Mouse (Mus musculus): ENCODE measurements around the gene Fpgs.

Gene Fpgs

DNA sequence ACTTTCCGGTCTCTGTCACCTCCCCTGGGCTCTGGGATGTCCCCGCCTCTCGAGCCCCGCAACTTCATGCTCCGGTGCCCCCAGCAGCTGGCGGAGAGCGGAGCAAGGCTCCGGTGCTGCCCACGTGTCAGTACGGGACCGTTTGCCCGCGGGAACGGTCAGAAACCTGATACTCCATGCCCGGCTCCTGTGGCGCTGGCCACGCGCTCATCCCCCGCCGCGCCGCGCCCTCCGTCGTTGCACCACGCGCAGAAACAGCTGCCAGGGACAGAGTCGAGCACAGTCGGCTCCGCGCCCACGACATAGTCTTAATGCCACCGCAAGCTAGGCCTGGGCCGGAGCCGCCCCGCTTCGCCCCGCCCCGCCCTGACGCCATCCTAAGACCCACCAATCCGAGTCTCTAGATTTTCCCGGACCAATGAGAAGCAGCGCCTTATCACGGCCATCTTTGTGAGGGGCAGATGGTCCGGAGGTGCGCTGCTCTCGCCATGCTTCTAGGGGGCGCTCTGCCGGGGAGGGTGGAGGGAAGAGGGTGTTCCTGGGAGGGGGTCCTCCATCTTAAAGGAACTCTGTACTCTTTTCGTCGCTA is 10.0 kb downstream of the Fpgs start:
- peak; percentile 97 for DNase-seq

DNA sequence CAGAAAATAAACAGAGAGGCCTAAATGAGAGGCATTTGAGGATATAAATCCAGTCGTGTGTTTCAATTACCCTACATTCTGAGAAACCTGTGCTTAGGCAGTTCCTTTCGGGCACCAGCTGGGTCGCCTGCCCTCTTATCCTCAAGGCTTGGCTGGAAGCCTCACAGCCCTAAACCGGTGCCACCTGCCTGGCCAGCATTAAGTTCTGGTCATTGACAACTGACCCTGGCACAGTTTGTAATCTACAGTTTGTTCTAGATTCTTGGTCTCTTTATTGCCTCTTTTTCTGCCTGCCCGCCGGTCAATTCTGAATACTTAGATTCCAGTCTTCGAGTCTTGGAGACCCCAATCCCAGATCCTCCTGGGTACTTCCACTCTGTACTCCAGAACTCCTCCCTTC is 10.7 kb downstream of the Fpgs start:
- peak; percentile 59 for DNase-seq

DNA sequence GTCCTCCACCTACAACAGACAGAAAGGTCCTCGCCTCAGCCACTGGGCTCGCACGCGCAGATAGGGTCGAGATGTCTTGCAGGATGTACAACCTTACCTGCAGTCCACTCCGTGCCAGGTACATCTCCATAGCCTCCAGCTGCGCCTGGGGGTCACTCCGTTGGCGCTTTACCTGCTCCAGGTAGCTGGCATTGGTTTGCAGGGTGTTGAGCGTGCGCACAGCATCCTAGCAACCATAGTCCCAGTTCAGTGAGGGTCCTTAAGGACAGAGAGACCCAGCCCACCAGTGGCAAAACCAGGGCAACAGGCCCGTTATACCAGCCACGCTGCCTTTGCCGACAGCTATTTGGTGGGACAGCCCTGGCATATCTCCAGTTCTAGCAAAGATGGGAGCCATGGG is 11.4 kb downstream of the Fpgs start:
- no peak for DNase-seq

DNA sequence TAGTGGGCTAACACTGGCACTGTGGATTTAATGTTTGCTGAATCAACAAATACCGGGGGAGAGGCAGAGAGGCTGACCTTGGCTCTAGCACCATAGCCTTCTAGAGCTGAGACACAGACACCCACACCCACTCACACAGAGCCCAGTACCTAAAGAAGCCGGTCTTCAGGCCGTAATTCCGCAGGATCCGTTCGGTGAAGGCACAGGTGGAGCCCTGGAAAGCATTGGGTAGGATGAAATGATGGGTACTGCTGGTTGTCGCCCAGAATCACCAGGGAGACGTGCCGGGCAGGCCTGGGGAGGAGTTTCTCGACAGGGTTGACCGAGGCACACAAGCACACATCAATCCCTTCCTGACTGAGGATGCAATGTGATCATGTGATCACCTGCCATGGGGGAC is 12.9 kb downstream of the Fpgs start:
- no peak for DNase-seq

DNA sequence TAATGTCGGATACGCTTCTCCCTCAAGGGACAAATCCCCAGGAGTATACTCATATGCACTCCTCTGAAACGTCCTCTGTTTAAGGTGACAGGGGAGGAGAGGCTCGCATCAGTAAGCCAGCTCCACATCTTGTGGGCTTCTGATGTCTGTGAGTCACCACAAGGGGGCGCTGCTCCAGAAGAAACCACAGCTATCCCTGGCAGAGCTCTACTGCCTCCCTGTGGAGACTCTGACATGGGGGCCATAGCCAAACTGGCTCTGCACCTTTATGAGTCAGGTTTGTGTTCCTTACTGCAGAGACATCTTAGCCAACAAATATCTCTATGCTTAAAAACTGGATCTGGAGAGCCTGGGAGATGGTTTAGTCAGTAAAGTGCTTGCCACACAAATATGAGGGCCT is 14.5 kb downstream of the Fpgs start:
- peak; percentile 95 for DNase-seq

DNA sequence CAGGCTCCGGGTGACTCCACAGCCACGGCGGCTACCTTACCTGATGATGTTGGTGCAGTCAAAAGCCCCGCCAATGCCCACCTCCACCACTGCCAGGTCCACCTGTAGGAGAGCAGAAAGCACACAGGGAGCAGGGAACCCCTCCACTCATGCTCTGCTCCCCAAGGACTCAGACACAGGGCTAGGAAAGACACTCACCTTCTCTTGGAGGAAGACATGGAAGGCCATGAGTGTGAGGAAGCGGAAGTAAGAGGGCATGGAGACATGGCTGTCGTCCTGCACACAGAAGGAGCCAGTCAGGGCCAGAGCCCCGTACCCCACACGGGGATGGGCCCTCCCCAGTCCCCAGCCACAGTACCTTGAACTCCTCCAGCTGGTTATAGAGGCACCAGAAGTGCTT is 16.4 kb downstream of the Fpgs start:
- no peak for DNase-seq

DNA sequence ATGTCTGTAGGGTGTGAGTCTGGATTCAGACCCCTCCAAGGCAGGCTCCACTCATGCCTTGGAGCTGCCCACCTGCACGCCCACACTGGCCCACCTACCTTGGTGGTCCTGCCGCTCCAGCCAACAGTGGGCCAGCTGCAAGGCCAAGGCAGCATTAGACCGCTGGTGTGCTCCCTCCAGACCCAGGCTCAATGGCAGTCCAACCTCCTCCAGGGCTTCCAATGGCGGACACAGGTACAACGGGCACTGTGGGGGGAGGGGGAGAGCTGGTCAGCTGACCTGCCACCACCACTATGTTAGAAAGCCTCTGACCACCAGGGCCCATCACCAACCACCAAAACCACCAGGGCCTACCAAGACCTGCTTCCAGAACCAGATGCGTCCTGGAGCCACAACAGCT is 17.3 kb downstream of the Fpgs start:
- no peak for DNase-seq

DNA sequence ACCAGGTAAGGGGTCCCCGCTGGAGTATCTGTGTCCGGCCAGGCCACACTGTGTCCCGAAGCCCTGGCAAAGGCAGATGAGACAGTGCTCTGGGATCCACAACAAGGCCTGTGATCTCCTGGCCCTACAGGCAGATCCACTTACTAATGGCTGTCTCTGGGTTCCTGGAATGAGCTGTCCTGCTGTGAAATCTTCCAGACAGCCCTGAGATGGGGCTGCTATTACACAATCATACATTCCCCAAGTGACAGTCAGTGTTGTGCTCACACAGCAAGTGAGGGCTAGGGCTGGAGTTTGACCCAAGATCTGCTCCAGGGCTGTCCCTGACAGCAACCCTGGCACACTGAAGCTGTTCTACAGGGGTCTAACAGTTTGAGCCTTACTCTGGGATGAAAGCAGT is 18.1 kb downstream of the Fpgs start:
- no peak for DNase-seq

DNA sequence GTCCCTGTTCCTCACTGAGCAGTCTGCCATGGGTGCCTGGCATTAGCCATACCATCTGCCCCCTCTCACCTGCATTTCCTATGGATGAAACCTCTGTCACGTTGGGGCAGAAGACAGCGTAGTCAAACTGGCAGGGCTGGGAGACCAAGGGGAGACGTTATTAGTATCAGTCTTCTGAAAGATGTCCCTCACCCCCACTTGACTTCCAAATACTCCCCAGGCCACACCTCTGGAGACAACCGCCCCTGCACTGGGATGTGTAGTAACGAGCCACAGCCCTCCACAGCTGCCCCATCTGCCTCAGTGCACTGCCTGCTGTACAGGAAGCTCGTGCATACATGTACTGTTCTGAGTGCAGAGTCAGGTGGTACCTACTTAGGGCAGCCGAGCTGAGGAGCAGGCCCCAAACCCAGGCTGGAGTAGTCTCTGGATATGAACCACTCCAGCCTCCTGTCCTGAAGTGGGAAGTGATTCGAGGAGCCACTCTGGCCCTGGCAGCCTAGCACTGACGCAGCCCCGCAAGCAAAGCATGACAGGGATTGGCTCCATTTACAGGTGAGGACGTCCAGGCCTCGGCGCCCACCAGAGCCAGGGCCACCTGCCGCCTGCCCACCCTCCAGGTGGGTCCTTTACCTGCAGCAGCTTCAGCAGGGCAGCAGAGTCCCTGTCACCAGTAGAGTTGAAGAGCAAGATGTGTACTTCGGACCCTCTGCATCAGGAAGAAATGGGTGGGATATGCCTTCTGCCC is 19.1 kb downstream of the Fpgs start:
- no peak for DNase-seq

DNA sequence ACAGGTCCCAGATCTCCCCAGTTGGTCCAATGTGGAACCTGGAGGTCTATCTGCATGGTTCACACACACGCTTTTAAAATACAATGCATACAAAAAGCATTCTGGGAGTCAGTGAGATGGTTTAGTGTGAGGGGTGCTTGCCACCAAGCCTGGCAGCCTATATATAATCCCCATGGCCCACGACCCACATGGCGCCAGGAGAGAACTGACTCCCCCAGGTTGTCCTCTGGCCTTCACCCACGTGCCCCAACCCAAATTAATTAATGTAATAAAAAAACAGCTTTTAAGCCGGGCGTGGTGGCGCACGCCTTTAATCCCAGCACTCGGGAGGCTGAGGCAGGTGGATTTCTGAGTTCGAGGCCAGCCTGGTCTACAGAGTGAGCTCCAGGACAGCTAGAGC is 20.2 kb downstream of the Fpgs start:
- DNase-seq: no peak

DNA sequence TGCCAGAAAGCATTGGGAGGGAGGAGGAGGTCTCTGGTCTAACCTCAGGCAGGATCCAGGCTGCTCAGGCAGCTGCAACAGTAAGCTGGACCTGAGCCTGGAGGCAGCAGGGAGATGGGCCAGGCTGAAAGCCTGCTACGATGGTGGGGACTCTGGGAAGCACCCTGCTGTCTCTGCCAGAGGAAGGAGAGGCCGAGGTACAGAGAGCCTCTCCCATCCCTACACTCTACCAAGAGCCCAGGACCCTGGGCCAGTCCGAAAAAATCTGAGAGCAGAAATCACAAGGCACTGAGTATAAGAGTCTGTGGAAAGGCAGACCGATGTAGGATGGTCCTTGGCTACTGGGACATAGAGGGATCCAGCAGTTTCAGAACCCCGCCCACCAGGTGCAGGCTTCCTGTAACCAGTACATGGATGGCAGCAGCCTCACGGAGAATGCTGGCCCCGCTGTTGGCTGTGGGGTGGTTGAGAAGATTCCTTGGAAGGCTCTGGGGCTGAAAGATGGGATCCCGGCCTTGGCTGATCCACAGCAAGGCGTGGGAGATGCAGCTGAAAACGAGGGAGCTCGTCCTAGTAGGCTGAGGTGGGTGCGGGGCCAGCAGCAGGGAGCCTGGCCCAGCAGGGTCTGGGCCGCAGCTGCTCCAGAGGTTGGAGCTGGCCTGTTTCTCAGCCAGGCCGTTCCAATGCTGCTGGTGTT is 21.1 kb downstream of the Fpgs start:
- no peak for DNase-seq

DNA sequence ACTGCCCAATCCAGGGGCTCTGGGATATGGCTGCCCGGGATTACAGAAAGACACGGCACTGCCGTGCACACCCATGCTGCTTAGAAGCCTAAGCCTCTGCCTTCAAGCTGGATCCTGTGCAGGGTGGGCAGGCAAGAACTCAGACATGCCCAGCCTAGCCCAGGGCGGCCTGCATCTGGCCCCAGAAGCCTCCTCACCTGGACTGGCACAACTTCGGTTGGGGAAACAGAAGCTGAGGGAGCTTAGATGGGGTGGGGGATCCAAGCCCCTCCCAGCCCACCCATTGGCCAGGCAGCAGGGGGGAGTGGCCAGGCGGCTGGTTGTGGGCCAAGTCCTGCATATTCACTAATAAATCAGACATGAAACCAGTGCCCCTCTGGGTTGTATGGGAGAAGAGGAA is 22.2 kb downstream of the Fpgs start:
- DNase-seq: peak; percentile 46

DNA sequence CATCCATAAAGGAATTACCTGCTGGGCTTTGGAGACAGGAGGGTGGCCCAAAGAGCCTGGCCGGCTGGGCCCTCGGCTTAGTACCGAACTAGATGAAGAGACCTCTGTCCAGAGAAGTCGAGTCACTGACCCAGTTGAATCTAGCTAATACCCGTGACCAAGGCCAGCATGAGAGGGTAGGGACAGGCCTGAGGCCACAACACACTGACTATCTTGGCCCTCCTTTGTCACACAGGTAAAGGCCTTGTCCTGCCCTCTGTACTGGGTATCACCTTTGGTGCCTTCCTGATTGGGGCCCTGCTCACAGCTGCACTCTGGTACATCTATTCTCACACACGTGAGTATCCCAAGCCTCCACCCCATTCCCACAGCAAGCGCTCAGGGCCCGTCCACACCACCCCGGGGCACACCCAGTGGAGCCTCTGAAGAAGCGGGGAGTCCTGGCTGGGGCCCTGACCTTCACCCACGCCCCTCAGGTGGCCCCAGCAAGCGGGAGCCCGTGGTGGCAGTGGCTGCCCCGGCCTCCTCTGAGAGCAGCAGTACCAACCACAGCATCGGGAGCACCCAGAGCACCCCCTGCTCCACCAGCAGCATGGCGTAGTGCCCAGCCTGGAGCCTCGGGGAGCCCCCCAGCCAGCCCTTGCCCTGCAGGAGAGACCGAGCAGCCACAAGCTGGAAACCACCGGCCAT is 22.8 kb downstream of the Fpgs start:
- no peak for DNase-seq

DNA sequence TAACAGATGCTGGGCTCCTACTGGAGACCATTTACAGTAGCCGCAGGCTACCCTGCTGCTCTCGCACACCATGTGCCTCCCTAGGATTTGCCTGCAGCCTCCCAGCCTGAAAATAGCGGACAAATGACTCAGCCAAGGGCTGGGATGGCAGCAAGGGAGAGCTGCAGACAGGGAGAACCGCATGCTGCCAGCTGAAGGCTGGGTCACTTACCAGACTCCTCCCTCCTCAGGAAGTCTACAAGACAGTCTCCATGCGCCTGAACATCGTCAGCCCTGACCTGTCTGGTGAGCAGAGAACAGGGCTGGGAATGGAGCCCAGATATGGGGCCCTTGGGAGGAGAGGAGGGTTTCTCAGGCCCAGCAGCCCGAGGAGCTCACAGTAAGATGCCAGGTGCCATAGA is 23.9 kb downstream of the Fpgs start:
- DNase-seq: peak; percentile 60

DNA sequence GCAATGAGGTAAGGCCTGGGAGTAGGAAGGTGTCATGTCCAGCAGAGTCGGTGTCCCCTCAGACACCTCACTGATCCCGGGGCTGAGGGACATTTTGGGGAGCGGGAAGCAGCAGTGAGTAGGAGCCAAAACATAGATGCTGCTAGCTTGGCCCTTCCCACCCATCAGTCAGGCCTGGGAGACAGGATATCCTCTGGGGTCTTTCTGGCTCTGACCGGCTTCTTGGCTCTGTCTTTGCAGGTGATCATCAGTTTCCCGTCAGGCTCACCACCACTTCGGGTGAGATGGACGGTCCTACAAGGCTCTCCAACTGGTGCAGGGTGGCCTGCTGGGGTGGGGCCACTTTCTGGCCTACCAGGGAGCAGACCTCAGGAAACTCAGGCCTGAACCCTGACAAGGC is 26.3 kb downstream of the Fpgs start:
- DNase-seq: no peak

DNA sequence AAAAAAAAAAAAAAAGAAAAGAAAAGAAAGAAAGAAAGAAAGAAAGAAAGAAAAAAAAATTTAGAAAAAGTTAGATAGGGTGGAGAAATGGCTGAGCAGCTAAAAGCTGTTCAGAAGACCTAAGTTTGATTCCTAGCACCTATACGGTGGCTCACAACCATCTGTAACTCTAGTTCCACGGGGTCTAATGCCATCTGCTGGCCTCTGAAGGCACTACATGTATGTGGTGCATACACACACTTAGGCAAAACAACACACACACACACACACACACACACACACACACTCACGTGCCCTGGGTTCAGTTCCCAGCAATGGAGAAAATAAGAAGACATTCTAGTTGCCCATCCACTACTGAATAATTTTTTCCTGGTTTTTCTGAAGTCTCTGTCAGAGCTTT is 27.1 kb downstream of the Fpgs start:
- DNase-seq: no peak

DNA sequence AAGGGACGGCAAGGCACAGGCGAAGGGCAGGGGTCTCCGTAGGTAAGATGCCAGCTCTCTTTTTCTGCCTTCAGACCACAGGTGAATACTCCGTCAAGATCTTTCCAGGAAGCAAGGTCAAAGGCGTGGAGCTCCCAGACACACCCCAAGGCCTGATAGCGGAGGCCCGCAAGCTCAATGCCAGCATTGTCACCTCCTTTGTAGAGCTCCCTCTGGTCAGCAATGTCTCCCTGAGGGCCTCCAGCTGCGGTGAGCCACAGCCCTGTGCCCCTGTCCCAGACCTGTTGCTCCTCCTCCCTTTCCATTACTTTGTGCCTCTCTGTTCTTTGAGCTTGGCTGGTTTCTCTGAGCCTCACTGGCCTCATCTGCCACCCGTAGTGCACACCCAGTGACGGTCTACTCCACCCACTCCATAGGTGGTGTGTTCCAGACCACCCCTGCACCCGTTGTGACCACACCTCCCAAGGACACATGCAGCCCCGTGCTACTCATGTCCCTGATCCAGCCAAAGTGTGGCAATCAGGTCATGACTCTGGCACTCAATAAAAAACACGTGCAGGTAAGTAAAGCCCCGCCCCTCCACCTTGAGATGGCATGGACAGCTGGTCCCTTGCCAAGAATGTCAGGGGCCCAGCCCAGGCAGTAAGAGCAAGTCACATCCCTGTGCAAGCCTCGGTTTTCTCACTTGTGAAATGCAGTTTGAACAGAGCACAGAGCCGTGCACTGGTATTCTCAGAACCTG is 30.6 kb downstream of the Fpgs start:
- peak; percentile 59 for DNase-seq

DNA sequence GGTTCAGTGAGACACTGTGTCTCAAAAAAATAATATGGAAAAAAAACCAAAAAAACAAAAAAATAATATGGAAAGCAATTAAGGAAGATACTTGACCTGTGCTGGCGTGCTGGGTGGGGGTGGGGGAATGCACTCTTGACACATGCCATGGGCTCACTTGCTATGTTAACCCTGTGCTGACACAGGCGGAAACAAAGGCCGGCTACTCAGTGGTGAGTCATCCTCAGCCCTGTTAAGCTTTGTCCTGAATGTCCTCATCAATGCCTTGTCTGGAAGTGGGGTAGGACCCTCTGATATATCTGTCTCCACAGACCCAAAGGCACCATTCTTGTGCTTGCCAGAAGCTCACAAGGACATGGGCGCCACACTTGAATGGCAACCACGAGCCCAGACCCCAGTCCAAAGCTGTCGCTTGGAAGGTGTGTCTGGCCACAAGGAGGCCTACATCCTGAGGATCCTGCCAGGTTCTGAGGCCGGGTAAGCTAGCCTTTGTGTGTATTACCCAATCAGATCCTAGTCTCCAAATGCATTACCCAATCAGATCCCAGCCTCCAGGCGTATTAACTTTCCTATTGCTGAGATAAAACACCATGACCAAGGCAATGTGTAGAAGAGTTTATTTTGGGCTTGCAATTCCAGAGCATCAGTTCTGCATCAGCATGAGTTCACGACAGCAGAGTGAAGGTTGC is 31.9 kb downstream of the Fpgs start:
- DNase-seq: no peak

DNA sequence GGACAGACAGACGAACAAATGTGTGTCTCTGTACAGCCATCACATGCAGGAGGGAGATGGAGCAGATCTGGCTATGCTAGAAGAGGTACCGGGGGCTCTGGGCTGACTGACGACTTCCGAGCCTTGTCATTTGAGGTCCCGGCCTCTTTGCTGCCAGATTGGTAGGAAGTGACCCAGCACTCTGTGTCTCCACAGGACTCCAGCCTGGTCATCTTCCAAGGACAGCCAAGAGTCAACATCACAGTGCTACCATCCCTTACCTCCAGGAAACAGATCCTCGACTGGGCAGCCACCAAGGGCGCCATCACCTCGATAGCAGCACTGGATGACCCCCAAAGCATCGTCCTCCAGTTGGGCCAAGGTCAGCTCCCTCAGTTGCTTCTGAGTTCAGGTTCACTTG is 32.8 kb downstream of the Fpgs start:
- no peak for DNase-seq

DNA sequence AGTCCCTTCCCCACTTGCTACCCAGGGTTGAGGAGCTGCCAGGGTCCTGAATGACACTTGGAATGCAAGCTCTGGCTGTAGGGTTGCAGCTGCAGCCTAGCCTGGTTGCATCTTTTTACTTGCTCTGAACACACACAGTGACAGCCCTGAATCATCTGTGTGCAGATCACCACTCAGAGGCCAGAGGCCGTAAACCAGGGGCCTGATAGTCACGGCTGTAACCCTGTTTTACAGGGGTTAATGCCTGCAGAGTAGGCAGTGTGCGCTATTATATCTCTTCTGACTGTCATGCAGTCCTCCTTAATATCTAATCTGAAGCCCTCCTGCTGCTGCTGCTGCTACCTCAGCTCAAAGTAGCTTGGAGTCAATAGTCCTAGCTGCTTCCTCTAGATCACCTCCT is 34.1 kb downstream of the Fpgs start:
- DNase-seq: no peak

DNA sequence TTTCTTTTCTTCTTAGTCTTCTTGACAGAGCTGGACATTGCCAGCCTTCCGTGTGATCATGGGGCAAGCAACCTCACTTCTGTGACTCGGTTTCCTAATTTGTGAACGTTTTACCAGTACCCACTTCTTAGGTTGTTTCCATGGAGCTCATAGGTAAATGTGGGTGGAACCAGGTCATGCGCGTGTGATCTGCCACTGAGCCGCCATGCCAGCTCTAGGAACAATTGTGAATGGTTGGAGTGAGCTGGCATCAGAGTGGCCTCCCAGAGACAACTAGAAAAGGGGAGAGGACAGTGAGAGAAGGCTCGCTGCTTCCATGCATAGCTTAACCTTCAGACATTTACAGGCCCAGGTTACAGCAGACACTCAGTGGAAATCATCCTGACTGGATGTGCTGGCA is 35.8 kb downstream of the Fpgs start:
- no peak for DNase-seq

DNA sequence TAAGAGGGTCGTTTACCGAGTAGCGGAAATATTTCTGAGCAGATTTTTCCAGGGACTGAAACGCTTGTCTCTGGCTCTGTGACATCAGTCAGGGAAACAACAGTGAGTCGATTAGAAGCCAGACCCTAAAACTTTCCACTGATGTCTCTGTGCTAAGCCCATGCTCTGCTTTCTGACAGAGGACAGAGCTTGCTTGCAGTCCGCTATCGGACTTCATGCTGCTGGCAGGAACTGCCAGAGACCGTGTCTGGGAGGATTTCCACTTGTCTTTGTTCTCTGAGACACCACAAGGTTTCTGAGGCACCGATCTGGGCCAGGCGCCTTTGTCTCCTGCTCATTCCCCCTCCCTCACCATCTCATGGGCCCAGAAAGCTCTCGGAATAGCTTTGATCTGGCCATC is 36.2 kb downstream of the Fpgs start:
- peak; percentile 52 for DNase-seq

DNA sequence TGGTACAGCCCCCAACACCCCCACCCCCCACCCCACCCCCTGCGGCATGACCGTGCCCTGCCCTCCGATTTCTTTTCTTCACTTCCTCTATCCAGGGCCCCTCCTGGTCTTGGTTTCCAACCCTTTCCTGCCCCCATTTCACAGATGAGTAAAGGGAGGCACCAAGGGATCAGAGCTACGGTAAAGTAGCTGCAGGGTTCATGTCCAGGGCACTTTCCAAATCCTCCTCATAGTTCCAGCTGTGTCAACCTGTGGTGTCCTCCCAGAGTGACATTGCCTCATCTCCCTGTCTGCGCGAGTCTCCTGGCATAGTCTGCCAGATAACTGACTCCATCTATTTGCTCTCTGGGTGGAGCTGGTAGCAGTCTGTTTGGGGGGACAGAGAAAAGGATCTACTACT is 38.1 kb downstream of the Fpgs start:
- no peak for DNase-seq

All from kidney, postnatal 10 days (tissue).